Mouse (Mus musculus) urinary bladder, postnatal 0 days (tissue): ENCODE results near the gene Cst9. TPM values are rescaled to one million over a fixed set of nuclear protein-coding genes. Genes with fewer than 3 reads are reported as not detected.

Experiments
- polyA plus RNA-seq: library from polyadenylated mRNA; unstranded; fragments of >200 nt; fragmentation: Nextera tagmentation; extraction: Ambion mirVana; gene quantifications from 2 replicates; pipeline ENCODE4 v1.2.1, GENCODE M21; 2015

Cst9 gene
- not detected in 2 replicates for polyA plus RNA-seq

DNA sequence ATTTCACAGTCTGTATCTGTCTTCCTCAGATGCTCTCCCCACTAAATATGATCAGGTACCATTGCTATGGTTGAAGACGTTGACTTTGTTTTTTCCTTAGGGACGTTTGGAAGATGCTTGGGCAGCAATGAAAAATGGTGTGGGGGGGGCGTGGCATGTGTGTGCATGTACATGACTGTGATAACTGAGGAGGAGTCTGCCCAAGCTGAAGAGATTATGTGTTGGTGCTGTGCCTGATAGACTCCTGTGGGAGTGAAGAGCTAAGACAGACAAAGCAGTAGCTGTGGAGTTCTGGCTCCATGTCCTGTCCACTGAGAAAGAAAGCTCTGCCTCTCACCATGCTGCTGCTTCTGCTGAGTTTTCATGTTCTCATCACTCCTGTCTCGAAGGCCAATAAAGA lies at the start of gene Cst9:
Gene Cst9, plus strand, starts transcription at position 236 of the 400 bp plus-strand sequence.

DNA sequence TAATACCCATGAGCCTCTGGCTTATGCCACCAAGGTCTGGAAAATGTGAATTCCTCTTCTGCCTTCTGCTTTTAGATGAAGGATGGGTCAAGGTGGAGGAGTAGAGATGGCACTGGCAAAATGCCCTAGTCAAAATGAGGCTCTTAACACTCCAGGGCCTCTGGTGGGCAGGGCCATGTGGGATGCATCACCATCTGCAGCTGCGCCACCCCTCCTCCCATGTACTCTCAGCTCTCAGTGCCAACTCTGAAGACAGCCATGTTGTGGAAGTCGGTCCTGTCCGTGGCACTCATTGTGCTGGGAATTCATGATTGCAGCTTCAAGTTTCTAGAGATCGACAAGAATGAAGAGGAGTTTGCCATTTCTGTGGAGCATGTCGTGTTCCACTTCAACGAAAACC lies 45.8 kb upstream of the Cst9 start, which contains the start of gene Cst12:
Gene Cst12, plus strand, starts transcription at position 220 of the 400 bp plus-strand sequence.

GRCm38 (mm10) chr2:148798485-148798884 lies 36.5 kb upstream of the Cst9 start, which contains the start of gene Cst8:
Gene Cst8 (plus strand): TSS chr2:148798785.

GRCm38 (mm10) chr2:148819909-148820308 lies 15.0 kb upstream of the Cst9 start, which contains the start of gene Cst13:
Gene Cst13 (plus strand): TSS chr2:148820081.

DNA sequence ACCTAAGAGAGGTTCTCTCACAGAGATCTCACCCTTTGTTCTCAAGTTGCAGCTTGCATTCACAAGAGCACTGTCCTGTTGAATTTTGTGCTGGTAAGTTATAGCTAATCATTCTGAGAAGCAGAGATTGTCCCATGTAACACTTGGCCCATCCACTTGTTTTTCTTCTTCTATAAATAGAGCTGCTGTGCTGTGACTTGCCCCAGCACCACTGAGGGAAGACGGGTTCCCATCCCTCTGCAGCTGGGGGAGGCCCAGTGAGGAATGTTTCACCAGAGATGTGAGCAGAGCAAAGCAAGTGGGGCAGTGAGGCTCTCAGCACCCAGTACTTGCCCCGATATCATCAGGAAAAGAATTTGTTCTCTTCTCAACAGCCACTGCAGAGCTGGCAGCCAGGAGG lies 30.0 kb downstream of the Cst9 start, which contains the start of gene 9230104L09Rik:
Gene 9230104L09Rik, minus strand, starts transcription at position 73 of the 400 bp plus-strand sequence.

DNA sequence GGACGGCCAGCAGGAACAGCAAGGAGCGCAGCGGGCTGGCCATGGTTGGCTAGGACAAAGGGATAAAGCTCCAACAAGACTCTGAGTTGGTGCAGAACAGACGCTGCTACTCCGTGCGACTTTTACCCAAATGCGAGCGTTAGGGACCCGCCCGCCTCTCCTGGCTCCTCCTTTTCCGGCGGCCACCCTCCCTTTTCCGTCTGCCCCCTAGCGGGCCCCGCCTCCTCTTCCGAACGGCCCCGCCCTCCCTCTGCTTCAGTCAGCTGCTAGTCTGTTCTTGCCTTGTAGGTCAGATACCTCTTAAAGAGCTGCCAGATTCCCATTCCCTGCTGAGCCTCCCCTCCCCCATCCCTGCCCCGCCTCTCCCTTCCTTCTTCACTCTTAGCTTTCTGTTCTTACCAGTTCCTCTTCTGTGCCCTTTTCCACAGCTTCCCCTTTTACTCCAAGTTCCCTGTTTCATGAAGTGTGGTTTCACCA lies 40.4 kb downstream of the Cst9 start, which contains the start of gene Cst3:
Gene Cst3, minus strand, starts transcription at position 358 of the 477 bp plus-strand sequence.

Other genes with a start within 250 kb of the Cst9 start
- gene Nxt1, start 162.5 kb upstream of the Cst9 start, polyA plus RNA-seq, result 43.2 and 44.2 TPM in 2 replicates
- 9.2 and 10.4 TPM in 2 replicates for gene Gzf1, start 154.1 kb upstream of the Cst9 start, polyA plus RNA-seq
- gene Napb, start 102.7 kb upstream of the Cst9 start, polyA plus RNA-seq, result 1.1 and 1.2 TPM in 2 replicates
- gene Cstl1, start 84.8 kb upstream of the Cst9 start, polyA plus RNA-seq, result not detected in 2 replicates
- not detected in 2 replicates for gene Cst11, start 63.6 kb upstream of the Cst9 start, polyA plus RNA-seq
- gene 8030411F24Rik, start 53.1 kb upstream of the Cst9 start, polyA plus RNA-seq, result not detected in 2 replicates
- not detected in 2 replicates for gene Cst12, start 45.8 kb upstream of the Cst9 start, polyA plus RNA-seq
- gene Cst8, start 36.4 kb upstream of the Cst9 start, polyA plus RNA-seq, result not detected in 2 replicates
- gene Cst13, start 15.1 kb upstream of the Cst9 start, polyA plus RNA-seq, result not detected in 2 replicates
- 0.41 TPM in 1 of 2 replicates, not detected in the other for gene 9230104L09Rik, start 29.9 kb downstream of the Cst9 start, polyA plus RNA-seq
- 600 and 784 TPM in 2 replicates for gene Cst3, start 40.5 kb downstream of the Cst9 start, polyA plus RNA-seq
- not detected in 2 replicates for gene Gm1330, start 168.1 kb downstream of the Cst9 start, polyA plus RNA-seq
- not detected in 2 replicates for gene Gm10750, start 182.1 kb downstream of the Cst9 start, polyA plus RNA-seq